Mouse (Mus musculus) thymus, adult 2 months (tissue): ENCODE data around the gene Polr2i. TPM values are rescaled to one million over a fixed set of nuclear protein-coding genes. Genes with fewer than 3 reads are reported as not detected.
"Not testable (repeated sequence)": the region's sequence is repeated elsewhere in the genome, so short reads cannot be mapped to it uniquely, and the experiment has no call there.

ENCODE experiments used
- DNase-seq: peaks from one replicate; pipeline ENCODE4 v3.0.0; 2021
- H3K27ac ChIP-seq: fragments of 200-500 bp; 2 replicates; pipeline ENCODE4 v1.5.1; 2012; ENCODE audit warnings: low read length, control low read depth; ENCODE audit not compliant: control insufficient read depth, insufficient read depth
- H3K27me3 ChIP-seq: fragments of 200-500 bp; 2 replicates; pipeline ENCODE4 v1.6.1; 2012; ENCODE audit warnings: mild to moderate bottlenecking, low read length, moderate library complexity, mixed read lengths; ENCODE audit not compliant: control insufficient read depth, insufficient read depth
- H3K36me3 ChIP-seq: fragments of 200-500 bp; 2 replicates; pipeline ENCODE4 v1.6.1; 2012; ENCODE audit warnings: mild to moderate bottlenecking, low read length, moderate library complexity; ENCODE audit not compliant: control insufficient read depth, insufficient read depth
- H3K4me1 ChIP-seq: fragments of 200-500 bp; replicated peaks from 2 replicates; pipeline ENCODE4 v1.6.1; 2012; ENCODE audit warnings: low read length; ENCODE audit not compliant: control insufficient read depth, insufficient read depth
- H3K4me3 ChIP-seq: fragments of 200-500 bp; 2 replicates; pipeline ENCODE4 v1.5.1; 2012; ENCODE audit warnings: mild to moderate bottlenecking, low read length, control low read depth, moderate library complexity; ENCODE audit not compliant: control insufficient read depth, insufficient read depth
- CTCF ChIP-seq: fragments of 200-500 bp; IDR thresholded peaks from 2 replicates; pipeline ENCODE4 v1.5.1; 2012; ENCODE audit warnings: mild to moderate bottlenecking, control low read depth, low read length, moderate library complexity, borderline replicate concordance; ENCODE audit not compliant: control insufficient read depth, poor library complexity, insufficient read depth; ENCODE audit errors: extremely low read depth
- POLR2A ChIP-seq: fragments of 200-500 bp; IDR thresholded peaks from 2 replicates; pipeline ENCODE4 v1.6.1; 2012; ENCODE audit warnings: mild to moderate bottlenecking, low read length, control low read depth, moderate library complexity; ENCODE audit not compliant: control insufficient read depth, poor library complexity, insufficient read depth; ENCODE audit errors: extremely low read depth
- WGBS: fragments of 180-500 bp; shearing (Covaris S2); methylation state at CpG from one replicate; pipeline ENCODE4 v1.1.7; 2018; 5-methylcytosine and 5-hydroxymethylcytosine counted together
- polyA plus RNA-seq: library from polyadenylated mRNA; depleted of rRNA; stranded (reverse); fragments of >200 nt; gene quantifications from 2 replicates; pipeline ENCODE4 v1.2.3, GENCODE M21; 2012

Polr2i gene
- polyA plus RNA-seq, 1 experiment: 157 TPM

DNA sequence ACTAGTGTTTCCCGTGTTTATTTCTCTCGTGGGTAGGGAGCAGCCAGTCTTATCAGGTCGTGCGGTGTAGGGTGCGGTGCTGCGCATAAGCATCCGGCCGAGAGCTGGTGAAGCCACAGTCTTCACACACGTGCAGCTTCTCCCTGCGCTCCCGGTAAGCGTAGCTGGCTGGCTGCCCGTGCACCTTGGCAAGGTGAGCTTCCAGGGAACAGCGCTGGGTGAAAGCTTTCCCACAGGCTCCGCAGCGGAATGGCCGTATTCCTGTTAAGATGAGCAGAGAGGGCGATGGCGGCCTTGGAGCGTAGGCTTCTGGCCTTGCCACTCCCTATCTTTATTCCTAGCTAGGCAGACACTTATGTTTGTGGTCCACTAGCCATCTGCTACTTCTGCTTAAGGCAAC, 1.6 kb downstream of the Polr2i start:
- DNase-seq: no peak

DNA sequence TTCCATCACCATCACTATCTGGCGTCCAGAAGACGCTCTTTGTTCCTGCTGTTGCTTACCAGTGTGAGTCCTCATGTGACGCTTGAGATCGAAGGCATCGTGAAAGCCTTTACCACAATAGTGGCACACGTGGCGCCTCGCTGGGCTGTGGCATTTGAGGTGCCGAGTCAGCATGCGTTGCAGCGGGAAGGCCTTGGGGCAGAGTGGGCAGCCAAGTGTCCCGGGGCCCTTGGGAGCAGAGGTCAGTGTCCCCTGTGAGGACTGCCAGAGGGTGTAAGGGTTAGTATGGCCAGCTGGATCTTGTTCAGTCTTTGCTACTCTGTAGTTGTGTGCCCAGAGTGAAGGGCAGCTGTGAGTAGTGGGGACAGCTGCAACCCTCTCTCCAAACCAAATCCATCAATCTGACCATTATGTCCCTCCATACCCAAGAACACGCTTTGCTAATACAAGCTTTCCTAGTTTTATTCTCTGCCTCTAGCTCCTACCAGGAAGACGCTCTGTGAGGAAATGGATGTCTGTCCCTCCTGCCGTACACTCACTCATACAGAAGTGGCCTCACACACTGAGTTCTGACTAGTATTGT, 2.6 kb downstream of the Polr2i start:
- Histone ChIP-seq H3K27me3 (no peaks in the 10 kb centered on the region), H3K4me3 (no peak overlapping the region), H3K36me3 (no peaks in the 10 kb centered on the region), H3K4me1 (peaks cover 11% of the 10 kb centered on the region), H3K27ac (no peak overlapping the region)
- WGBS: 95% methylated on average over 15 of the region's 15 CpGs
- no peak for DNase-seq
- TF ChIP-seq CTCF (no peak), POLR2A (no peak)

More for the DNA sequence above, 1.6 kb downstream of the Polr2i start:
- Histone ChIP-seq H3K4me3 (no peak overlapping the region), H3K4me1 (peaks cover 11% of the 10 kb centered on the region), H3K27ac (no peak overlapping the region), H3K36me3 (no peaks in the 10 kb centered on the region), H3K27me3 (no peaks in the 10 kb centered on the region)
- WGBS: 92% methylated on average over 20 of the region's 20 CpGs
- TF ChIP-seq CTCF: no peak
- no peak for TF ChIP-seq POLR2A

DNA sequence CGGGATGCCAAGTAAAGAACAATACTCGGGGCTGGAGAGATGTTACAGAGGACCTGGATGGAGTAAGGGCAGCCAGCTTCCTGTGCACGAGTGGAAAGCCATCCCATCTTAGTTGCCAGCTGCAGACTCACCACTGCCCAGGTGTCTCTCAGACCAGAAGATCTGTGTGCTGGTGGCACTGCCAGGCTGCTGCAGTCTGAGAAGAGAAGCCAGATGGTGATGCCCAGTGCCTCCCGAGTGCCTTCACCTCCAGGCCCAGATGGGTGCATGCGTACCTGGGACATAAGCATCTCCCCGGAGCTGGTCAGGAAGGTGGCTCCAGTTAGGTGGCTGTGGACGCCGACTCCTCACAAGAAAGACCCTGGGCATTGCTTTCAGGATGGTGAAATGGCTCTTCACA, 3.3 kb downstream of the Polr2i start:
- H3K36me3 ChIP-seq: no peaks in the 10 kb centered on the region
- no peak for TF ChIP-seq POLR2A
- no peak for TF ChIP-seq CTCF
- 93% methylated on average over 8 of the region's 8 CpGs for WGBS
- DNase-seq: no peak
- peaks cover 11% of the 10 kb centered on the region for H3K4me1 ChIP-seq
- no peak overlapping the region for H3K27ac ChIP-seq
- no peak overlapping the region for H3K4me3 ChIP-seq
- H3K27me3 ChIP-seq: no peaks in the 10 kb centered on the region

DNA sequence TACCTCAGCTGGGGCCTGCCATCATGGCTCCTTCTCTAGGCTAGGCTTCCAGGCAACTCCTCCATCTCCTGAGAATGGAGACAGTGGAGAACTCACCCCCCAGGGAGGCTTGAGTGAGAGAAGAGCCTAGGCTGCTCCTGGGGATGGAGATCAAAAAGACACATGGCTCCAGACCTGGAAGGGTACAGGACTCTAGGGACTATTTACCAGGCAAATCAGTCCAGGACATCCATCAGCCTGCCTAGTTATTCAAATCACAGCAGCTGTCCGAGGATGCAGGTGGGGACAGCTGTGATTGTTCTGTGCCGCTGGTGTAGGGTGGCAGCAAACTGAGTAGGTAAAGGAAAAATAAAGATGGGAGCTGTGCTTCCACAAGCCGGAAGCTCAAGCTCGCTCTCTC, 3.9 kb downstream of the Polr2i start, which contains the start of gene Ovol3:
Gene Ovol3 (minus strand): TSS at position 101 of the 400 bp plus-strand sequence.
- Histone ChIP-seq H3K27me3 (no peaks in the 10 kb centered on the region), H3K27ac (no peak within 1 kb of the TSS), H3K4me1 (peaks cover 11% of the 10 kb centered on the region), H3K4me3 (no peak within 1 kb of the TSS), H3K36me3 (no peaks in the 10 kb centered on the region)
- WGBS: 96% methylated on average over 4 of the region's 4 CpGs
- no peak for TF ChIP-seq CTCF
- TF ChIP-seq POLR2A: no peak
- no peak for DNase-seq

DNA sequence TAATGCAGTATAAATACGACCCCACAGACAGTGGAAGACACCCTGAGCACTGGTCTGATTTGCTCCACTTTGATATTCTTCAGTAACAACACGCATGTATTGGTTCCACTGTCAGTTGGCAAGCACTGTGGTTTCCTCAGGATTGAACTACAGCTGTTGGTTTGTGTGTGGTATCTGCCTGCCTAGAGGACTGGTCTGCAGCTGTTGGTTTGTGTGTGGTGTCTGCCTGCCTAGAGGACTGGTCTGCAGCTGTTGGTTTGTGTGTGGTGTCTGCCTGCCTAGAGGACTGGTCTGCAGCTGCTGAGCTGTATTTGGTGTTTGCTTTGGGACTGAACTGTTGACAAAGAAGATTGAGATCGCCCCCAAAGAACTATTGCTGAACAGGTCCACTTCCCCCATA, 5.6 kb downstream of the Polr2i start:
- DNase-seq, H3K4me1 ChIP-seq, H3K27me3 ChIP-seq, H3K4me3 ChIP-seq, H3K36me3 ChIP-seq, H3K27ac ChIP-seq: not testable (repeated sequence)
- WGBS: 86% methylated on average over 3 of the region's 3 CpGs

DNA sequence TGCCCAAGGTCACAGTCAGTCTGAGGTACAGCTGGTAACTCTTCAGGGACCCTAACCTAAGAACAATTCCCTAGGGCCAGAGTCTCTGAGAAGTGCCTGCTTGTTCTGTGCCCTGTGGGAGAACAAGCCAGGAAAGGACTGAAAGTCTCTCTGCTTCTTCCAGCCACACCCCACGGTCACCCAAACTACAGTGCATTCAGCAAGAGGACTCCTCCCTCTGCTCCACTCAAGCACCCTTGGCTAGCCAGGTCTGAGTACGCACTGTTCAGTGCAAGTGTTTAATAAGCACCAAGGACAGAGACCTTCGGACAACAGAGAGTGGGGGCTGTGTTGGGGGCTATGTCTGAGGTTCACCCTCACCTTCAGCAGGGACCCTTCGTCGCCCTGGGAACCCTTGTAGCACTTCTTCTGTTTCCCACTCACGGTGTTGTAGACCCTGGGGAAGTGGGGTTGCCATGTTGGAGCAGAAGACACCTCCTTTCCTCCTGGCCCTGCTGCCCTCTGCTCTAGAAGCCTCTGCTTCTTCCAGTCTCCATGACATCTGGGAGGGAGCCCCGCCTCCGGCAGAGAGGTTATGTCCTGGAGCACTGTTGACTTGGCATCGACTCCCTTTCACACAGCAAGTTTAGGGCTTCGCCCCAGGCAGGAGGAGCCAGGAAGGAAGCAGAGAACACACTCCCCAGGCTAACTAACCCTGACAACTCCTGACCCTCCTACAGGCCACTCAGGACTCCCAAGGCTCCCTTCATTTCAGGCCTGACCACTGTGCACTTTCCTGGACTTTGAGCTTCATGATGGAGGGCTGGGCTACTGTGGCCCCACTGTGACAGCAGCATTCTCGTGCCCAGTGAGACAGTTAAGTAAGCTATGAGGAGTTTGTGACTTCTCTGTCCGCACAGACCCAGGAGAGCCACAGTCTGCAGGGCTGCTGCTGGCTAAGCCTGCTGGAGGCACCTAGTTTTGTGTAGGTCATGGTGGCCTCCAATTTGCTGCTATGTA, 20.5 kb downstream of the Polr2i start:
- no peak overlapping the region for H3K27ac ChIP-seq
- no peaks in the 10 kb centered on the region for H3K4me1 ChIP-seq
- H3K4me3 ChIP-seq: no peak overlapping the region
- 95% methylated on average over 12 of the region's 12 CpGs for WGBS
- no peak for DNase-seq
- no peaks in the 10 kb centered on the region for H3K36me3 ChIP-seq
- H3K27me3 ChIP-seq: no peaks in the 10 kb centered on the region
- TF ChIP-seq CTCF (no peak), POLR2A (no peak)
